Mouse (Mus musculus) C2C12 (cell line): ENCODE data around the gene Prm1. TPM values are rescaled to one million over a fixed set of nuclear protein-coding genes. Genes with fewer than 3 reads are reported as not detected.

Experiments
- H3K27me3 ChIP-seq: one replicate; pipeline ENCODE4 v1.6.1; 2011; ENCODE audit not compliant: control insufficient read depth, insufficient read depth, insufficient read length
- H3K36me3 ChIP-seq: one replicate; pipeline ENCODE4 v1.6.1; 2011; ENCODE audit not compliant: control insufficient read depth, insufficient read depth
- H3K4me3 ChIP-seq: one replicate; pipeline ENCODE4 v1.5.1; 2011; ENCODE audit warnings: mild to moderate bottlenecking, control low read depth; ENCODE audit not compliant: poor library complexity, insufficient read depth, severe bottlenecking
- H3K79me2 ChIP-seq: one replicate; pipeline ENCODE4 v1.6.1; 2011; ENCODE audit not compliant: control insufficient read depth, insufficient read depth
- H3K79me3 ChIP-seq: one replicate; pipeline ENCODE4 v1.6.1; 2011; ENCODE audit warnings: low read depth, control low read depth
- H3ac ChIP-seq: one replicate; pipeline ENCODE3; 2011; ENCODE audit warnings: low read depth; ENCODE audit not compliant: control insufficient read depth, insufficient read length
- CEBPB ChIP-seq: IDR thresholded peaks from one replicate; pipeline ENCODE4 v1.6.1; 2011; ENCODE audit warnings: low read depth, mild to moderate bottlenecking, control low read depth, moderate library complexity
- CTCF ChIP-seq: IDR thresholded peaks from one replicate; pipeline ENCODE4 v1.5.1; 2011; ENCODE audit not compliant: control insufficient read depth, insufficient read depth, insufficient read length
- FOSL1 ChIP-seq: IDR thresholded peaks from one replicate; pipeline ENCODE4 v1.8.0; 2011; ENCODE audit warnings: mild to moderate bottlenecking, low read length; ENCODE audit not compliant: poor library complexity, insufficient read depth, severe bottlenecking
- MAX ChIP-seq: IDR thresholded peaks from one replicate; pipeline ENCODE4 v1.6.1; 2011; ENCODE audit warnings: mild to moderate bottlenecking, control low read depth
- MYOD1 ChIP-seq: IDR thresholded peaks from one replicate; pipeline ENCODE4 v1.6.1; 2011; ENCODE audit warnings: low read depth; ENCODE audit not compliant: control insufficient read depth, insufficient read length
- MYOG ChIP-seq: IDR thresholded peaks from one replicate; pipeline ENCODE4 v1.6.1; 2011; ENCODE audit not compliant: control insufficient read depth, insufficient read length; ENCODE audit errors: extremely low read depth
- USF1 ChIP-seq: IDR thresholded peaks from one replicate; pipeline ENCODE4 v1.6.1; 2011; ENCODE audit warnings: low read depth, mild to moderate bottlenecking, control low read depth, moderate library complexity
- polyA plus RNA-seq: library from polyadenylated mRNA; unstranded; fragments of >200 nt; fragmentation: generic; extraction: Trizol; gene quantifications from one replicate; pipeline ENCODE4 v1.2.1, GENCODE M21; 2012; ENCODE audit warnings: missing spikeins

Prm1 gene
- polyA plus RNA-seq, 1 experiment, result not detected

DNA sequence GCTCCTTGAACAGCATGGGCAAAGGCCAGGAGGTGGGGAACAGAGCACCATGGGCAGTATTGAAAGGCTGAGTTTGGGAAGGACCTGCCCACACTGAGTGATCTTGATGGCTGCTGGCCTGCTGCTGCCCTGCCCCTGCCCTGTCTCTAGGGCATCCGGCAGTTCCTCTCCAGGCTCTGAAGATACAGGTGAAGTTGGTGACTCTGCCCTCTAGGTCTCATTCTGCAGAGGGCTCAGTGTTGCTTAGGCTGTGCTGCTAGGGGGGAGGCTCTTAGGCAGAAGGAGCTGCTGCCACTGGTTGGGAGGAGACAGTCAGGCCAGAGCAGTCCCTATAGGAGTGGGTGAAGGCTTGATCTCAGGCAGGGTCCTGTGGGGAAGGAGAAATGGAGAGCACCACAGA lies 32.3 kb upstream of the Prm1 start:
- Histone ChIP-seq H3K79me2 (no peaks in the 10 kb centered on the region), H3K4me3 (no peak overlapping the region), H3ac (no peak overlapping the region), H3K36me3 (no peaks in the 10 kb centered on the region), H3K27me3 (no peaks in the 10 kb centered on the region), H3K79me3 (no peaks in the 10 kb centered on the region)
- TF ChIP-seq USF1, result no peak
- no peak for TF ChIP-seq CTCF
- no peak for TF ChIP-seq MAX
- no peak for TF ChIP-seq MYOD1
- TF ChIP-seq FOSL1, result no peak
- no peak for TF ChIP-seq CEBPB
- TF ChIP-seq MYOG, result no peak

DNA sequence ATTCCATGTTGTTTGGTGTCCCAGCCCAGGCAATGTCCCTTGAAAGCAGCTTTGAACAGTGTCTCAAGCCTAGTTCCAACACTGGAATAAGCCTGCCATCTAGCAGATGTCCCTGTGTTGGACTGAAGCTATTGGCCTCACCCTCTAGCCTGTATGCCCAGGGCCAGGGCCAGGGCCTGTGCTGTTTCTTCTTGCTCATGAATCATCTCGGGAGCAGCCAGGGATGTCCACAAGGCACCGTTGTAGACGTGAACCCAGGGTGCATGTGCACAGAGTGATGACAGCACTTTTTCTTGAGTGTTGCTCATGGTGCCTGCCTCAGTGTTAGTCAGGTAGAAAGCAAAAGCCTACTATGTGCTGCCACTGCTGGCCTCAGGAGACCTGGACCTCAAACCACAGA lies 31.6 kb upstream of the Prm1 start:
- H3K36me3 ChIP-seq, result no peaks in the 10 kb centered on the region

GRCm38 (mm10) chr16:10836388-10836787 lies 30.7 kb upstream of the Prm1 start:
- Histone ChIP-seq H3K36me3 (no peaks in the 10 kb centered on the region), H3K79me2 (no peaks in the 10 kb centered on the region), H3ac (no peak overlapping the region), H3K27me3 (no peaks in the 10 kb centered on the region), H3K79me3 (no peaks in the 10 kb centered on the region), H3K4me3 (no peak overlapping the region)
- TF ChIP-seq FOSL1, result no peak
- no peak for TF ChIP-seq MAX
- TF ChIP-seq CTCF, result no peak
- TF ChIP-seq MYOG, result no peak
- TF ChIP-seq USF1, result no peak
- no peak for TF ChIP-seq CEBPB
- no peak for TF ChIP-seq MYOD1

More for the DNA sequence above, 31.6 kb upstream of the Prm1 start:
- H3K79me2 ChIP-seq, result no peaks in the 10 kb centered on the region
- no peak overlapping the region for H3ac ChIP-seq
- H3K4me3 ChIP-seq, result no peak overlapping the region
- no peaks in the 10 kb centered on the region for H3K27me3 ChIP-seq
- TF ChIP-seq MYOD1, result no peak
- no peak for TF ChIP-seq MYOG
- TF ChIP-seq USF1, result no peak
- TF ChIP-seq FOSL1, result no peak
- TF ChIP-seq CEBPB, result no peak
- no peak for TF ChIP-seq MAX
- no peak for TF ChIP-seq CTCF
- no peaks in the 10 kb centered on the region for H3K79me3 ChIP-seq

DNA sequence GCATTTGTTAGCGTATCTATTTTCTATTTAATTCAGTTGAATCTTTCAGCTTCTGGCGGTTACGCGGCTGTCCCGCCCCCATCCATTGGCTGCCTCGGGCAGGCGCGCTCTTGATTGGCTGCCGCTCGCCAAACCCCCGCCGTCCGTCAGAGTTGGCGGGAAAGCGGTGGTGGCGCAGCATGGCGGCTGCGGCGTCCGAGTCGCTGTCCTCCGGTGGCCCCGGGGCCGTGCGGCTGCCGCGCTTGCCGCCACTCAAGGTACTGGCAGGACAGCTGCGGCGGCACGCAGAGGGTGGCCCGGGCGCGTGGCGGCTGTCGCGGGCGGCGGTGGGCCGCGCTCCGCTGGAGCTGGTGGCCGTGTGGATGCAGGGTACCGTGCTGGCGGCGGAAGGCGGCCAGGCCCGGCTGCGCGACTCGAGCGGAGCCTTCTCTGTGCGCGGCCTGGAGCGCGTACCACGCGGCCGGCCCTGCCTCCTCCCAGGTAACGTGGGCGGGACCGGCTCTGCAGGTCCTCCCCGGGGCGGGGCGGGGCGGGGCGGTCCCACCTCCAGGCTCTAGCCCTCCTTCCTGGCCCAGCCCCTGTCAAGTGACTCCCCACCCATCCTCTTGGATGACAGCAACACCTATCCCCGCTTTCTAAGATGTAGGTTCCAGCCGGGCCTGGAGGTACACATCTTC lies 29.4 kb upstream of the Prm1 start, which contains the start of gene Rmi2:
Gene Rmi2, plus strand, starts transcription at position 149 of the 677 bp plus-strand sequence.
- H3ac ChIP-seq, result peak within 1 kb of the TSS; percentile 86
- H3K36me3 ChIP-seq, result no peaks in the 10 kb centered on the region
- no peaks in the 10 kb centered on the region for H3K79me3 ChIP-seq
- no peaks in the 10 kb centered on the region for H3K27me3 ChIP-seq
- TF ChIP-seq MAX, result peak; percentile 92
- no peak for TF ChIP-seq CTCF
- H3K79me2 ChIP-seq, result no peaks in the 10 kb centered on the region
- peak within 1 kb of the TSS; percentile 40 for H3K4me3 ChIP-seq

- no peak for TF ChIP-seq CTCF
- TF ChIP-seq CEBPB, result no peak
- no peak for TF ChIP-seq MAX
- no peak for TF ChIP-seq MYOG
- TF ChIP-seq FOSL1, result no peak
- TF ChIP-seq USF1, result no peak
- no peak for TF ChIP-seq MYOD1
These were observed 28.9 kb upstream of the Prm1 start for GRCm38 (mm10) chr16:10834542-10834910.

GRCm38 (mm10) chr16:10828461-10828805 lies 22.8 kb upstream of the Prm1 start:
- peaks cover 5% of the 10 kb centered on the region for H3K27me3 ChIP-seq
- H3ac ChIP-seq, result no peak overlapping the region
- no peaks in the 10 kb centered on the region for H3K79me2 ChIP-seq
- H3K36me3 ChIP-seq, result no peaks in the 10 kb centered on the region
- TF ChIP-seq CEBPB (no peak), MAX (no peak), CTCF (no peak), MYOG (no peak), FOSL1 (no peak), USF1 (no peak), MYOD1 (no peak)
- no peak overlapping the region for H3K4me3 ChIP-seq
- H3K79me3 ChIP-seq, result no peaks in the 10 kb centered on the region

More at GRCm38 (mm10) chr16:10834542-10834910, 28.9 kb upstream of the Prm1 start:
- peak overlapping the region; percentile 40 for H3K4me3 ChIP-seq
- H3ac ChIP-seq, result peak overlapping the region; percentile 8
- H3K27me3 ChIP-seq, result no peaks in the 10 kb centered on the region
- no peaks in the 10 kb centered on the region for H3K36me3 ChIP-seq
- no peaks in the 10 kb centered on the region for H3K79me2 ChIP-seq
- no peaks in the 10 kb centered on the region for H3K79me3 ChIP-seq
